Mouse (Mus musculus) G1E (cell line): ENCODE results near the gene Tjp1.

Experiments
- CTCF ChIP-seq: IDR thresholded peaks from 2 replicates; pipeline ENCODE4 v1.5.1; 2012; ENCODE audit warnings: low read depth, low read length, inconsistent platforms, mixed read lengths
- GATA1 ChIP-seq: IDR thresholded peaks from 2 replicates; pipeline ENCODE4 v1.6.1; 2012; ENCODE audit warnings: borderline replicate concordance, low read length, inconsistent platforms, mixed read lengths
- GATA2 ChIP-seq: IDR thresholded peaks from 2 replicates; pipeline ENCODE4 v1.6.1; 2012; ENCODE audit warnings: low read depth, low read length, inconsistent platforms, borderline replicate concordance
- POLR2AphosphoS5 ChIP-seq: IDR thresholded peaks from 2 replicates; pipeline ENCODE4 v1.6.1; 2012; ENCODE audit warnings: low read depth, low read length, inconsistent platforms; ENCODE audit not compliant: insufficient replicate concordance
- TAL1 ChIP-seq: conservative IDR thresholded peaks from 2 replicates; pipeline ENCODE4 v1.6.1; 2012; ENCODE audit warnings: low read depth, low read length, inconsistent platforms, mixed read lengths

DNA sequence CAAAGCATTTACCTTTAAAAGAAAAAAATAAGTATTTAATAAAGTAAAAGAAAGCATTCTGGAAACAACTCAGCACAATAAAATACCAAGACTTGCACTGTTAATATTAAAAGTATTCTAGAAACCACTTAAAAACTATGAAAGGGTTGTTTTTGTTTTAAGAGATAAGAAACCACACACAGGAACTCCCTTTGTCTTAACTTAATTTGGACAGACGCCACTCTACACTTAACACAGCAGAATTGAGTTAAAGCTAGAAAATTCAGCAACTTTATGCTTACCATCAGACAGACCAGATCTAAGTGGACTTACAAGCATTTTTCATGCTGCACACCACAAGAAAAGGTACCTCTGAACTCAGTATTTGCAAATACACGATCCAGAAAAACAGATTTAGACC lies 172.7 kb downstream of the Tjp1 start:
- no peak for TF ChIP-seq CTCF
- no peak for TF ChIP-seq GATA1
- no peak for TF ChIP-seq TAL1
- TF ChIP-seq POLR2AphosphoS5: no peak
- no peak for TF ChIP-seq GATA2
